Mouse (Mus musculus) liver, adult 2 months (tissue): ENCODE measurements at regions not wholly inside any gene's neighbourhood (a gene's known extent, or its start where the extent isn't known, plus 50 kb on each side); places are given as distances from the start of the nearest gene placed in this dataset.

Experiments used
- DNase-seq: peaks from one replicate; pipeline ENCODE4 v3.0.0-alpha.2; 2011; ENCODE audit warnings: low read depth, low spot score; ENCODE audit errors: extremely low read depth
- H3K27ac ChIP-seq: fragments of 200-500 bp; replicated peaks from 2 replicates; pipeline ENCODE4 v1.5.1; 2012; ENCODE audit warnings: low read depth, mild to moderate bottlenecking, control low read depth, inconsistent platforms, low read length; ENCODE audit not compliant: insufficient read depth
- H3K27me3 ChIP-seq: fragments of 200-500 bp; 2 replicates; pipeline ENCODE4 v1.6.1; 2012; ENCODE audit warnings: mild to moderate bottlenecking, moderate library complexity, low read length, inconsistent platforms; ENCODE audit not compliant: control insufficient read depth, insufficient read depth
- H3K36me3 ChIP-seq: fragments of 200-500 bp; 2 replicates; pipeline ENCODE4 v1.6.1; 2012; ENCODE audit warnings: low read length, inconsistent platforms; ENCODE audit not compliant: control insufficient read depth, insufficient read depth
- H3K4me1 ChIP-seq: fragments of 200-500 bp; 2 replicates; pipeline ENCODE4 v1.6.1; 2011; ENCODE audit warnings: low read length; ENCODE audit not compliant: control insufficient read depth, insufficient read depth
- H3K4me3 ChIP-seq: fragments of 200-500 bp; 2 replicates; pipeline ENCODE4 v1.5.1; 2011; ENCODE audit warnings: low read depth, mild to moderate bottlenecking, control low read depth, low read length, moderate library complexity; ENCODE audit not compliant: insufficient read depth
- H3K79me2 ChIP-seq: fragments of 200-500 bp; 2 replicates; pipeline ENCODE4 v1.6.1; 2012; ENCODE audit warnings: inconsistent platforms, mild to moderate bottlenecking, low read length, moderate library complexity; ENCODE audit not compliant: control insufficient read depth, insufficient read depth
- H3K9ac ChIP-seq: fragments of 200-500 bp; 2 replicates; pipeline ENCODE4 v1.6.1; 2012; ENCODE audit warnings: low read depth, mild to moderate bottlenecking, control low read depth, inconsistent platforms, low read length
- CTCF ChIP-seq: fragments of 200-500 bp; IDR thresholded peaks from 2 replicates; pipeline ENCODE4 v1.5.1; 2011; ENCODE audit warnings: low read depth, low read length, control low read depth
- POLR2A ChIP-seq: fragments of 200-500 bp; IDR thresholded peaks from 2 replicates; pipeline ENCODE4 v1.6.1; 2011; ENCODE audit warnings: low read length, control low read depth; ENCODE audit not compliant: insufficient read depth; ENCODE audit errors: extremely low read depth
- WGBS: fragments of 180-500 bp; shearing (Covaris S2); methylation state at CpG from one replicate; pipeline ENCODE4 v1.1.7; 2018; 5-methylcytosine and 5-hydroxymethylcytosine counted together

DNA sequence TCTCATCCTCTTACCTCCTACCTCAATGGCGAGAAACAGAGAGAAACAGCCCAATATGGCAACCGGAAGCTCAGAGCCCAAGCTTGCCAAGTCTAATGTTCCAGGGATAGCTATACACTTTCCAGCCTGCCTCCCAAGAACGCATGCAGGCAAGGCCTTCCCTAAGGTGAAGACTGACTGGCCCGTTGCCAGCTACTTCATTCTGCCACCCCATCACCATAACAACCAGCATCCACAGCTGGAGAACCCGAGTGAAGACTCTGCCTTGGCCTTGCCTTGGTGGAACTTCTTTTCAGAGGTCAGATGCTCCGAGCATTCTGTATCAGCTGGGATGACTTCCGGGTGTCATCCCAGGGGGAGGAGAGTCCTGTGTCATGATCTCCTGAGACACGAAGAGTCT, 130.6 kb downstream of the Vrk1 start:
- H3K9ac ChIP-seq, result no peak overlapping the region
- H3K27ac ChIP-seq, result no peak overlapping the region
- H3K4me3 ChIP-seq, result no peak overlapping the region
- 76% methylated on average over 8 of the region's 8 CpGs for WGBS
- H3K4me1 ChIP-seq, result no peaks in the 10 kb centered on the region
- H3K27me3 ChIP-seq, result no peaks in the 10 kb centered on the region
- H3K79me2 ChIP-seq, result no peaks in the 10 kb centered on the region
- DNase-seq, result no peak
- TF ChIP-seq CTCF (no peak), POLR2A (no peak)
- no peaks in the 10 kb centered on the region for H3K36me3 ChIP-seq

DNA sequence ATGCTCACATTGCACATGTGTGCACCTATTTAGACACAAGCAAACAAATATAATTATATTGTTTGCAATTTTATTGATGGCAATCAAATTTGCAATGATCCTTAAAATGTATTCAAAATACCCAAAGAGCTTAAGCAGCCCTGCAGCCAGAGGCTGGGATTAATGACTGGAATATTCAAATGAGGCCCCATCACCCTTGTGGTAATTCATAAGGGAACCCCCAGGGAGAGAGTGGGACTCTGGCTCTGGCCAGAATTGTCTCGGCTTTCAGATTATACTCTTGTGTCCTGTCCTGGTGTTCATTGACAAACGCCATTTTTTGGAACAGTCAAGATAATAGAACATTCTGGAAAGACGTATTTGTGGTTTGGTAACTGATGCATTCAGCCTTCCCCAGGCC, 133.5 kb downstream of the Vrk1 start:
- Histone ChIP-seq H3K4me3 (no peak overlapping the region), H3K27me3 (no peaks in the 10 kb centered on the region), H3K79me2 (no peaks in the 10 kb centered on the region), H3K36me3 (no peaks in the 10 kb centered on the region), H3K27ac (no peak overlapping the region), H3K9ac (no peak overlapping the region), H3K4me1 (no peaks in the 10 kb centered on the region)
- no peak for TF ChIP-seq CTCF
- no peak for TF ChIP-seq POLR2A
- 84% methylated on average over 3 of the region's 3 CpGs for WGBS
- no peak for DNase-seq

DNA sequence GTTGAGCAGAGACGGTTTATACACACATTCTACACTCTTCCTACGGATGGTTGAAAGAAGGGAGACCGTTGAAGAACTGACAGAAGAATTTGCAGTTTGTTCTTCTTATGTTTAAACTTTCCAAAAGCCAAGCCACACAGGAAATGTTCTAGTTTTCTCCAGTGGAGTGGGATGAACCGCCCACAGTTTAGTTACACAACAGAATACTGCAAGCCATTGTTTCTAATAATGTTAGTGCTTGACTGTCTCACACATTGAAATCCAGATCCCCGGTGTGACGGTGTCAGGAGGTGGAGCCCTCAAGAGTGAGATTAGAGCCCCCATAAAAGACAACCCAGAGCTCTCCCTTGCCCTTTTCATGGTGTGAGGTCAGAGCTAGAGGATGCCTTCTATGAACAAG, 146.8 kb downstream of the Vrk1 start:
- no peak for DNase-seq
- no peaks in the 10 kb centered on the region for H3K27me3 ChIP-seq
- no peak overlapping the region for H3K4me3 ChIP-seq
- no peaks in the 10 kb centered on the region for H3K36me3 ChIP-seq
- no peak for TF ChIP-seq CTCF
- no peak for TF ChIP-seq POLR2A
- no peak overlapping the region for H3K9ac ChIP-seq
- H3K4me1 ChIP-seq, result no peaks in the 10 kb centered on the region
- WGBS, result 82% methylated on average over 6 of the region's 6 CpGs
- H3K27ac ChIP-seq, result no peak overlapping the region
- H3K79me2 ChIP-seq, result no peaks in the 10 kb centered on the region

DNA sequence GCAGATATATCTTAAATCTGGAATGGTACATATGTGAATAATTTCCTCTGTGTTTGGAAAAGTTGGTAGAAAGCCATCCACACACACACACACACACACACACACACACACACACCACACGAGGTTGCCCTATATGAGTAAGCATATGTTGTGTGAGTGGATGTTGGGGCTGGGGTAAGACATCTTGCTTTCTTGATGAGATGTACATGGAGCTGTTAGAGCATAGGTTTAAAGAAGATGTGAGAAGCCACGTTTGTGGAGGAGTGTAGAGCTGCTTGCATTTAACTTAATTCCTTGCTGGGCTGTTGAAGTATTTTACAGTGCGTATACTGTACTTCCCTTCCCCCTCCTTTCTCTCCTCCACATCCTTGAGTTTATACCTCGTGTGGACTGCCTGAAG, 147.8 kb downstream of the Vrk1 start:
- Histone ChIP-seq H3K36me3 (no peaks in the 10 kb centered on the region), H3K4me3 (no peak overlapping the region), H3K9ac (no peak overlapping the region), H3K27me3 (no peaks in the 10 kb centered on the region), H3K27ac (no peak overlapping the region), H3K79me2 (no peaks in the 10 kb centered on the region), H3K4me1 (no peaks in the 10 kb centered on the region)
- no peak for DNase-seq
- no peak for TF ChIP-seq CTCF
- no peak for TF ChIP-seq POLR2A
- 52% methylated on average over 4 of the region's 4 CpGs for WGBS

DNA sequence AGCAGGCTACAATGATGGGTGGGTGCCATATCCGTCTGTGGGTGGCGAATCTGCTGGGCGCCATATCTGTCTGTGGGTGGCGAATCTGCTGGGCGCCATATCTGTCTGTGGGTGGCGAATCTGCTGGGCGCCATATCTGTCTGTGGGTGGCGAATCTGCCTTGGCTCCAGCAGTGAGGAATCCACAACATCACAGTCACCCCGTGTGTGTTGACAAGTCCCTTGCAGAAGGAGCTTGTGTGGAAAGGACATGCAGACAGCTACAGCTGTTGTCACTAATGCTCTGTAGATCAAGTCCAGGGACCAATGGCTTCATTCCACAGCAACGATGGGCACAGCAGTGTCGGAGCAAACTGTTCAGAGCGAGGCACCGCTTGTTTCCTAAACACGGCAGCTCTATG, 148.6 kb downstream of the Vrk1 start:
- no peaks in the 10 kb centered on the region for H3K27me3 ChIP-seq
- no peak overlapping the region for H3K9ac ChIP-seq
- H3K4me3 ChIP-seq, result no peak overlapping the region
- H3K27ac ChIP-seq, result no peak overlapping the region
- H3K36me3 ChIP-seq, result no peaks in the 10 kb centered on the region
- WGBS, result 91% methylated on average over 14 of the region's 14 CpGs
- no peaks in the 10 kb centered on the region for H3K4me1 ChIP-seq
- DNase-seq, result no peak
- no peak for TF ChIP-seq CTCF
- TF ChIP-seq POLR2A, result no peak
- H3K79me2 ChIP-seq, result no peaks in the 10 kb centered on the region

DNA sequence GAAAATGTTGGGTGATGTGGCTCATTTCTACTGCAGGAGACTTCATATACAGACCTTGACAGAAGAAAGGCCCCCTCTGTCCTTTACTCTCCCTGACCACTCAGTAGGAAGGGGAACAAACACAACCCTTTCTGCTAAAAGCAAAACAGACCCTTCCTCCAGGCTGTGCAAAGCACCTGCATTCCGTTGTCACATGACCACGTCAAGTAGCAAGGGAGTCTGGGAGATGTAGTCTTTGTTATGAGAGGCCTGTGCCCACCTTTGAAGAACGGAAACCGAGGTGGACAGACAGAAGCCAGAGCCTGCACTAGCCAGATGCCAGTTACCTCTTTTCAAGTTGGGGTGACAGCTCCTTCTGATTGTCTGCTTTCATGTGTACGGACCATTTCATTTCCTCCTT, 161.3 kb downstream of the Vrk1 start:
- H3K36me3 ChIP-seq, result no peaks in the 10 kb centered on the region
- no peak overlapping the region for H3K27ac ChIP-seq
- H3K4me1 ChIP-seq, result peaks cover 4% of the 10 kb centered on the region
- no peak overlapping the region for H3K4me3 ChIP-seq
- H3K79me2 ChIP-seq, result no peaks in the 10 kb centered on the region
- H3K9ac ChIP-seq, result no peak overlapping the region
- WGBS, result 62% methylated on average over 5 of the region's 5 CpGs
- no peak for DNase-seq
- H3K27me3 ChIP-seq, result peaks cover 2% of the 10 kb centered on the region; the same call in 1 of the 2 replicates
- TF ChIP-seq POLR2A, result no peak
- no peak for TF ChIP-seq CTCF
